Mouse (Mus musculus) ES-Bruce4 (cell line): Measurements from ENCODE around the gene Tbc1d10c.

Experiments used
- EP300 ChIP-seq: IDR thresholded peaks from 2 replicates; pipeline ENCODE4 v1.6.1; 2011; ENCODE audit warnings: low read depth, low read length; ENCODE audit not compliant: insufficient read depth
- POLR2A ChIP-seq: IDR thresholded peaks from one replicate; pipeline ENCODE4 v1.8.1; 2011; ENCODE audit warnings: low read length; ENCODE audit not compliant: insufficient read depth

- no peak for TF ChIP-seq POLR2A
- TF ChIP-seq EP300: no peak
Observed at GRCm38 (mm10) chr19:4156073-4156579, 35.0 kb downstream of the Tbc1d10c start.
